Mouse (Mus musculus) adrenal gland, postnatal 4 days (tissue): ENCODE results near the gene Fam53a. TPM values are rescaled to one million over a fixed set of nuclear protein-coding genes. Genes with fewer than 3 reads are reported as not detected.
A peak's percentile ranks its signal among the peaks of the same experiment; 100 is the strongest.

Source experiments
- DNase-seq, 2 experiments: peaks; one replicate each; pipeline ENCODE4 v3.0.0; 2021 to 2022; ENCODE audit warnings: low spot score in 2 of 2, mixed read lengths in 2 of 2
- long read RNA-seq, 2 experiments: library from polyadenylated mRNA; stranded (forward); transcript quantifications; one replicate each; pipeline ENCODE4 v2.0.0; 2021
- total RNA-seq, 2 experiments: library from RNA; stranded (reverse); gene quantifications; 2 replicates each; pipeline ENCODE4 v1.2.3; 2021

Fam53a gene
- total RNA-seq: 10 to 100 TPM; 29.5 to 29.7 TPM
- long read RNA-seq, experiment 1, transcript Fam53a-202 (6 exons, 2,009 nt): major isoform, 25 of 50 reads
- long read RNA-seq, experiment 1, partial matches to known transcripts: 1 of 50 reads
- long read RNA-seq, experiment 1, other reads (novel, unspliced or antisense): 18 of 50 reads
- long read RNA-seq, experiment 2, transcript Fam53a-202 (6 exons, 2,009 nt): major isoform, 39 of 79 reads
- long read RNA-seq, experiment 2, transcript Fam53a-206 (7 exons, 2,112 nt): minor isoform, 7 of 79 reads
- long read RNA-seq, experiment 2, partial matches to known transcripts: 3 of 79 reads
- long read RNA-seq, experiment 2, other reads (novel, unspliced or antisense): 30 of 79 reads

GRCm38 (mm10) chr5:33629301-33629987 lies at the start of gene Fam53a, which contains the start of gene Gm9903:
Fam53a (minus strand) TSS chr5:33629635.
Gm9903 (plus strand) TSS chr5:33629925.
- peak; percentile 100 for DNase-seq

- no peak for DNase-seq
Measured at GRCm38 (mm10) chr5:33678244-33678643, 48.8 kb upstream of the Fam53a start.

- no peak for DNase-seq
Measured at GRCm38 (mm10) chr5:33675964-33676363, 46.5 kb upstream of the Fam53a start.

- DNase-seq: no peak
Measured at GRCm38 (mm10) chr5:33674439-33674838, 45.0 kb upstream of the Fam53a start.

- no peak for DNase-seq
Measured at GRCm38 (mm10) chr5:33671659-33672058, 42.2 kb upstream of the Fam53a start.

GRCm38 (mm10) chr5:33668223-33668622 lies 38.8 kb upstream of the Fam53a start:
- DNase-seq: no peak

GRCm38 (mm10) chr5:33658664-33659050 lies 29.2 kb upstream of the Fam53a start:
- DNase-seq: no peak

- peak; percentile 86 to 95 for DNase-seq
Measured at GRCm38 (mm10) chr5:33657787-33658663, 28.6 kb upstream of the Fam53a start, which contains the start of the genes Tacc3 and Tmem129. Tacc3 (plus strand) TSS chr5:33658128. Tmem129 (minus strand) TSS chr5:33658416.

GRCm38 (mm10) chr5:33657251-33657786 lies 27.9 kb upstream of the Fam53a start:
- DNase-seq: no peak

- no peak for DNase-seq
Measured at GRCm38 (mm10) chr5:33656739-33657138, 27.3 kb upstream of the Fam53a start.

- DNase-seq: no peak
Measured at GRCm38 (mm10) chr5:33655251-33655840, 25.9 kb upstream of the Fam53a start.

GRCm38 (mm10) chr5:33654424-33654823 lies 25.0 kb upstream of the Fam53a start:
- DNase-seq: no peak

- DNase-seq: no peak
Measured at GRCm38 (mm10) chr5:33652783-33653173, 23.3 kb upstream of the Fam53a start.

GRCm38 (mm10) chr5:33651921-33652782 lies 22.7 kb upstream of the Fam53a start, which contains the start of gene Slbp:
Slbp (minus strand) TSS chr5:33652574.
- DNase-seq: peak; percentile 85 to 93

- no peak for DNase-seq
Measured at GRCm38 (mm10) chr5:33651541-33651920, 22.1 kb upstream of the Fam53a start.

GRCm38 (mm10) chr5:33651017-33651416 lies 21.6 kb upstream of the Fam53a start:
- no peak for DNase-seq

- DNase-seq: no peak
Measured at GRCm38 (mm10) chr5:33640652-33641051, 11.2 kb upstream of the Fam53a start.

- no peak for DNase-seq
Measured at GRCm38 (mm10) chr5:33638826-33639225, 9.4 kb upstream of the Fam53a start.

- DNase-seq: no peak
Measured at GRCm38 (mm10) chr5:33637606-33638350, 8.3 kb upstream of the Fam53a start.
